Mouse (Mus musculus) lung, embryonic 14.5 days (tissue): ENCODE results near the gene Ctsd. TPM values are rescaled to one million over a fixed set of nuclear protein-coding genes. Genes with fewer than 3 reads are reported as not detected.

Source experiments
- ATAC-seq: fragments of 200-750 bp; cut with Nextera tagmentation; 2 replicates; pipeline ENCODE4 v1.8.0; 2017; ENCODE audit warnings: mild to moderate bottlenecking, moderate TSS enrichment, moderate library complexity; ENCODE audit not compliant: insufficient read depth
- DNase-seq: peaks from one replicate; pipeline ENCODE4 v3.0.0-alpha.2; 2015
- H3K27ac ChIP-seq: fragments of 300-500 bp; sonication (generic); 2 replicates; pipeline ENCODE4 v1.5.1; 2014; ENCODE audit warnings: low read depth, mild to moderate bottlenecking, moderate library complexity
- H3K27me3 ChIP-seq: fragments of 300-500 bp; sonication (generic); 2 replicates; pipeline ENCODE4 v1.6.1; 2014; ENCODE audit warnings: low read length, control low read depth; ENCODE audit not compliant: insufficient read depth
- H3K36me3 ChIP-seq: fragments of 300-500 bp; sonication (generic); 2 replicates; pipeline ENCODE4 v1.6.1; 2014; ENCODE audit warnings: control low read depth; ENCODE audit not compliant: insufficient read depth
- H3K4me1 ChIP-seq: fragments of 300-500 bp; sonication (generic); 2 replicates; pipeline ENCODE4 v1.6.1; 2014; ENCODE audit warnings: antibody characterized with exemption, control low read depth; ENCODE audit not compliant: insufficient read depth
- H3K4me2 ChIP-seq: fragments of 300-500 bp; sonication (generic); 2 replicates; pipeline ENCODE4 v1.6.1; 2014; ENCODE audit warnings: mild to moderate bottlenecking
- H3K4me3 ChIP-seq: fragments of 300-500 bp; sonication (generic); 2 replicates; pipeline ENCODE4 v1.5.1; 2014; ENCODE audit warnings: low read depth, low read length
- H3K9ac ChIP-seq: fragments of 300-500 bp; sonication (generic); 2 replicates; pipeline ENCODE4 v1.6.1; 2014
- H3K9me3 ChIP-seq: fragments of 300-500 bp; sonication (generic); 2 replicates; pipeline ENCODE4 v1.6.1; 2016; ENCODE audit warnings: low read depth, low read length, control low read depth
- CTCF ChIP-seq: IDR thresholded peaks from 2 replicates; pipeline ENCODE4 v1.5.1; 2016; ENCODE audit warnings: antibody characterized with exemption, low read depth
- WGBS: fragments of 180-500 bp; shearing (Covaris S2); extraction: QIAGEN DNeasy Blood & Tissue Kit; methylation state at CpG from one replicate; pipeline ENCODE4 v1.1.7; 2014; 5-methylcytosine and 5-hydroxymethylcytosine counted together
- polyA plus RNA-seq: library from polyadenylated mRNA; unstranded; fragments of >200 nt; fragmentation: Nextera tagmentation; extraction: Ambion mirVana; gene quantifications from 2 replicates; pipeline ENCODE4 v1.2.1, GENCODE M21; 2014

The Ctsd gene
- polyA plus RNA-seq, 1 experiment from 2014 or later = 240 TPM

- TF ChIP-seq CTCF = no peak
- WGBS = 58% methylated on average over 5 of the region's 5 CpGs
- Histone ChIP-seq H3K4me3 (no peak overlapping the region), H3K4me2 (no peak overlapping the region), H3K27me3 (no peaks in the 10 kb centered on the region), H3K9ac (no peak overlapping the region), H3K36me3 (no peaks in the 10 kb centered on the region), H3K9me3 (no peaks in the 10 kb centered on the region), H3K27ac (no peak overlapping the region), H3K4me1 (no peaks in the 10 kb centered on the region)
- no peak for ATAC-seq
- no peak for DNase-seq
These were observed 34.0 kb downstream of the Ctsd start for GRCm38 (mm10) chr7:142353854-142354253.

- no peaks in the 10 kb centered on the region for H3K27me3 ChIP-seq
- H3K9ac ChIP-seq = no peak overlapping the region
- no peak for TF ChIP-seq CTCF
- ATAC-seq (no peak), DNase-seq (no peak)
- 57% methylated on average over 5 of the region's 5 CpGs for WGBS
- H3K4me1 ChIP-seq = no peaks in the 10 kb centered on the region
- no peak overlapping the region for H3K4me2 ChIP-seq
- no peaks in the 10 kb centered on the region for H3K9me3 ChIP-seq
- H3K36me3 ChIP-seq = no peaks in the 10 kb centered on the region
- H3K4me3 ChIP-seq = no peak overlapping the region
- no peak overlapping the region for H3K27ac ChIP-seq
These were observed 36.3 kb downstream of the Ctsd start for GRCm38 (mm10) chr7:142351569-142351968.

GRCm38 (mm10) chr7:142349308-142349961 is 38.4 kb downstream of the Ctsd start:
- no peaks in the 10 kb centered on the region for H3K27me3 ChIP-seq
- WGBS = 28% methylated on average over 9 of the region's 9 CpGs
- no peak overlapping the region for H3K4me2 ChIP-seq
- H3K36me3 ChIP-seq = no peaks in the 10 kb centered on the region
- no peak overlapping the region for H3K9ac ChIP-seq
- H3K27ac ChIP-seq = no peak overlapping the region
- no peaks in the 10 kb centered on the region for H3K9me3 ChIP-seq
- ATAC-seq (peak; percentile 38; the same call in 1 of the 2 replicates), DNase-seq (no peak)
- TF ChIP-seq CTCF = no peak
- H3K4me3 ChIP-seq = no peak overlapping the region
- H3K4me1 ChIP-seq = no peaks in the 10 kb centered on the region

GRCm38 (mm10) chr7:142347542-142347941 is 40.3 kb downstream of the Ctsd start:
- no peak overlapping the region for H3K4me3 ChIP-seq

GRCm38 (mm10) chr7:142342247-142342640 is 45.6 kb downstream of the Ctsd start:
- Histone ChIP-seq H3K4me1 (peaks cover 2% of the 10 kb centered on the region; the same call in 1 of the 2 replicates), H3K4me3 (no peak overlapping the region), H3K27ac (no peak overlapping the region), H3K9ac (no peak overlapping the region), H3K4me2 (no peak overlapping the region), H3K36me3 (no peaks in the 10 kb centered on the region), H3K9me3 (no peaks in the 10 kb centered on the region), H3K27me3 (no peaks in the 10 kb centered on the region)
- WGBS = 51% methylated on average over 3 of the region's 3 CpGs
- TF ChIP-seq CTCF = no peak
- DNase-seq (no peak), ATAC-seq (no peak)

More at GRCm38 (mm10) chr7:142347542-142347941, 40.3 kb downstream of the Ctsd start:
- Histone ChIP-seq H3K9me3 (no peaks in the 10 kb centered on the region), H3K27me3 (no peaks in the 10 kb centered on the region), H3K4me1 (no peaks in the 10 kb centered on the region), H3K27ac (no peak overlapping the region), H3K9ac (no peak overlapping the region), H3K36me3 (no peaks in the 10 kb centered on the region), H3K4me2 (no peak overlapping the region)
- no peak for TF ChIP-seq CTCF
- ATAC-seq (no peak), DNase-seq (no peak)
- 41% methylated on average over 4 of the region's 4 CpGs for WGBS

- 0 out of 2 replicates have a peak overlapping the region, but pooled peaks have one; percentile 10 for H3K9ac ChIP-seq
- DNase-seq (peak; percentile 42), ATAC-seq (peak; percentile 61)
- H3K4me2 ChIP-seq = peak overlapping the region; percentile 7; the same call in 1 of the 2 replicates
- H3K4me1 ChIP-seq = peaks cover 2% of the 10 kb centered on the region; the same call in 1 of the 2 replicates
- no peaks in the 10 kb centered on the region for H3K9me3 ChIP-seq
- no peaks in the 10 kb centered on the region for H3K36me3 ChIP-seq
- H3K27ac ChIP-seq = 0 out of 2 replicates have a peak overlapping the region, but pooled peaks have one; percentile 19
- WGBS = 33% methylated on average over 10 of the region's 10 CpGs
- no peaks in the 10 kb centered on the region for H3K27me3 ChIP-seq
- H3K4me3 ChIP-seq = no peak overlapping the region
- TF ChIP-seq CTCF = no peak
These were observed 46.1 kb downstream of the Ctsd start for GRCm38 (mm10) chr7:142341564-142342246.

- ATAC-seq = no peak
- H3K9ac ChIP-seq = 0 out of 2 replicates have a peak overlapping the region, but pooled peaks have one; percentile 2
- WGBS = 52% methylated on average over 10 of the region's 10 CpGs
These were observed 47.4 kb downstream of the Ctsd start for GRCm38 (mm10) chr7:142340269-142340970.

More at GRCm38 (mm10) chr7:142340269-142340970, 47.4 kb downstream of the Ctsd start:
- Histone ChIP-seq H3K36me3 (no peaks in the 10 kb centered on the region), H3K9me3 (no peaks in the 10 kb centered on the region), H3K4me2 (no peak overlapping the region), H3K4me3 (no peak overlapping the region), H3K27me3 (no peaks in the 10 kb centered on the region), H3K27ac (no peak overlapping the region), H3K4me1 (peaks cover 2% of the 10 kb centered on the region; the same call in 1 of the 2 replicates)
- DNase-seq = no peak
- peak; percentile 32 for TF ChIP-seq CTCF
